Mouse (Mus musculus) urinary bladder, postnatal 4 days (tissue): ENCODE measurements around the gene Ppp1r14d.

Source experiments
- DNase-seq, 2 experiments: peaks; one replicate each; pipeline ENCODE4 v3.0.0; 2021 to 2022; ENCODE audit warnings: low spot score in 2 of 2

Gene Ppp1r14d

GRCm38 (mm10) chr2:119172862-119173576 lies 56.7 kb downstream of the Ppp1r14d start:
- DNase-seq, result peak; percentile 41 to 71

- no peak for DNase-seq
Measured at GRCm38 (mm10) chr2:119172446-119172845, 57.3 kb downstream of the Ppp1r14d start.

GRCm38 (mm10) chr2:119171574-119171973 lies 58.1 kb downstream of the Ppp1r14d start:
- no peak for DNase-seq

GRCm38 (mm10) chr2:119170282-119170681 lies 59.4 kb downstream of the Ppp1r14d start:
- DNase-seq, result no peak
